Mouse (Mus musculus) urinary bladder, postnatal 36 days (tissue): Measurements from ENCODE around the gene Hira.
"Not testable (repeated sequence)": the region's sequence is repeated elsewhere in the genome, so short reads cannot be mapped to it uniquely, and the experiment has no call there.

ENCODE experiments used
- DNase-seq, 2 experiments: peaks; one replicate each; pipeline ENCODE4 v3.0.0; 2022; ENCODE audit warnings: low spot score in 2 of 2, mixed read lengths in 1 of 2

The Hira gene

DNA sequence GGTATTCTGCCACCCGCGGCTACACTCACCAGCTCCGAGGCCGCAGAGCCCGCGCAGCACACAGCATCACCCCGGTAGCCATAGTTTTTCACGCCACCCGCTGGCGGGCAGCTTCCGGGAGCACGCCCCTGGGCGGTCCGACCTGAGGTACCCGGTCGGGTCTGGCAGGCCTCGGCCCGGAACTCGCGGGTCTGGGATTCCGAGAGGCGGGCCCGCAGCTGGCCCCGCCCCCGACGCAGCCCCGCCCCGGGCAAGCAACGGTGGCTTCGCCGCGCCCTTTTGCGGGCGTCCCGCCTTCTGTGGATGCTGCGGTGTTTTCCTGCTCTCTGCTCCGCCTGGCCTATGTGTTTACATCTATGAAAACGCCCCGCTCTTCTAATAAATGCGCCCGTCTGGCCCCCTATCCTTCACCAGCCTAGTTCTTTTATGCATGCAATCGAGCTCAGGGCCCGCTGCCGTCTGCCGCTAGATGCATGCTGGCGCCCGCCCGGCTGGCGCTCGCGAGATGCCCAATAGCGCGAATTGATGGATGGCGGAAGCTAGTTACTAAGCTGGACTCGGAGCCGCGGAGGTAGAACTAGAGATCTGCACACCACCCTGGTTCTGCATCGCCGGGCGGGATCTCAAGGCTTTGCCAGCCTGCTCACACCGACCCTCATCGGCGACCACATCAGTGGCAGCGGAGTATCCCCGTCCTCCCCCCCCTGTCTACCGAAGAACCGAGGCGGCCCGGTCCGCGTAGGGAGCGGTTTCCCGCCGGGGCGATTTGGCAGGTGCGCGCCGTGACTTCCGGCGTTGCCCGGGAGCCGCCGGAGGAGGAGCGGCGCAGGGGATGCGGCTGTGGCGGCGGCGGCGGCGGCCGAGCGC, at the start of gene Hira, which contains the start of gene Mrpl40:
Gene Hira (plus strand): TSS at position 596 of the 867 bp plus-strand sequence.
Gene Mrpl40 (minus strand): TSS at position 421 of the 867 bp plus-strand sequence.
- DNase-seq = peak; percentile 95

DNA sequence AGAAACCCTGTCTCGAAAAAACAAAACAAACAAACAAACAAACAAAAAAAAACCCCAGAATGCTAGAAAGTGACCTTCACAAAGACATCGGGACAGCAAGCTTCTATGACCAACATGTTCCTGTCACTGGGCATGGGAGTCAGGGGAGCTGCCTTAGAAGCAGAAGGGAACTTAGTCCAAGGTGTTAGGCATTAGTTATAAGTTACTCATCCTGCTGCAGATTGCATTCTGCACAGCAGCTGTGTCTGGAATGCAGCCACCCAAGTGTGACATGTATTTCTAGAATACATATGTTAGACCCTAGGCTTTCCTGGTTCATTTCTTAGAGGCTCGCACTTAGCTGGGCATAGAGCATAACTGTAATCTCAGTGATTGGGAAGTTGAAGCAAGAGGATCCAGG, 48.2 kb upstream of the Hira start:
- DNase-seq = no peak

DNA sequence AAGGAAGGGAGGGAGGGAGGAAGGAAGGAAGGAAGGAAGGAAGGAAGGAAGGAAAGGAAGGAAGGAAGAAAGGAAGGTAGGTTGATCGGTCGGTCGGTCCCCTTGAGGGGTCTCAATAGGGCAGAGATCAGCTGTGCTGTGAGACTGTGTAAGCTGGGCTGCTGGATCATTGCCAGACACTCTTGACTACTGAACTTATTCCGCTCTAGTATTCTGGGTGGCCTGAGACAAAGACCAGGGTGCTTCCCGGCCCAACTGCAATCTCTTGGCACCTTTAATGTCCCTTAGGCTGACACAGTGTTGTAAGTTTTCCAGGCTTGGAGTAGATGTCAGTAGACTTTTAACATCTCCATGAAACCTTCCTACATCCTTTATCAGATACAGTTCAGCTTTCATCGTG, 47.7 kb upstream of the Hira start:
- no peak for DNase-seq

DNA sequence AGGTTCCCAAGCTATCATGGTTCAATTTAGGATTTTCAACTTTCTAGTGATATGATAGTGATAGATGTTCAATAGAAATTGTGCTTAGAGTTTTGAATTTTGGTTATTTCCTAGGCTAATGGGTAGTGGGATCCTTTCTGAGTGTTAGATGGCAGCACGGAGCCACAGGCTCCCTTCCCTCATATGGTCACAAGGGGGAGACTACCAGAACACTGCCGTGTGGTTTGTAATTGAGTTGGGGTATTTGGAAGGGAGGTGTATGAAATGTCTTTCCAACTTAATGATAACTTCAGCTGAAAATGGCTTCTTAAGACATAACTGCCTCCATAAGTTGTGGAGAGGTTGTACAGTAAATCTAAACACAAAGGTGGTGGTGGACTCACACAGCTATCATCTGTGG, 43.4 kb upstream of the Hira start:
- DNase-seq = no peak

DNA sequence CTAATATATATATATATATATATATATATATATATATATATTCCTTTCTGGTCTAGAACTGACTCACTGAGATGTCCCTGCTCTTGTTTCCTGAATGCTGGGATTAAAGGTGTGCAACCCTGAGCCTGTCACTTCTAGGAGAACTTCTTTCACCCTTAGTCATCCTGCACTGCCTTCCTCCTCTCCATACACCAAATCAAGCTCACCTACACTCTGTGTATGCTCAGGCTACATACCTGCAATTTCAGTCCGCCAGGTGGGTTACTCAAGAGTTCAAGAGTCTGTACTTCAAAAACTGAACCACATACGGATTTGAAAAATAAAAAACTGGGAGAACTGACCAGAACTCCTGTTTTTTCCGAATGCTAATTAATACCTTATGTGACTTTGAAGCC, 40.8 kb upstream of the Hira start:
- DNase-seq = no peak

DNA sequence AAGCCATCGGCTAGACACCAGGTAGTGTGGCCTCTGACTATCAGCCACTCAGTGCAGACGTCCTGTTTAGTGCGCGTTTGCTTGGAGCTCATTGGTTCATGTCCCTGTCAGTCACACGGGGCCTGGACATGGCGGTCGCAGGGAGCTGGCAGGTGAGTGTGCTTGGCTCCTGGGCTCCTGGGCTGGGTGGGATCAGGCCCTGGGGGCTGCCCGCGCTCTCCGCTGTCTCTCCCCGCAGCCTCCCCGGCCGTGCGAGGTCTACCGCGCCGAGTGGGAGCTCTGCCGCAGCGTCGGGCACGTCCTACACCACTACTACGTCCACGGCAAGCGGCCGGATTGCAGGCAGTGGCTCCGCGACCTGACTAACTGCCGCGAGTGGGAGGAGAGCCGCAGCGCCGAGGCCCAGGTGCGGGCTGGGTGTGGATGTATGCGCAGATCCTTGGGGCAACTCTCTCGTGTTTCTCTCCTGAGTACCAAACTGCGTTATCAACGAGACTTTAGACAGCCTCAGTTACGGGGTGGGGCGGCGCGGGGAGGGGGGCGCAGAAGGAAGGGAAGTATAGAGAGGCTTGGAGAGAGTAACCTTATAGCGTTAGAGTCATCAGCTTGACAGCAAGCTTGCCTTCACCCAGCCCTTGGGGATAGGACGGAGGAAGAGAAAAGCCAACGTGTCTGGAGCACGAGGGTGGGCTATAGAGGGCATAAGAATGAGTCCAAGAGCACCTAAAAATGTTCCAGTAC, 40.2 kb upstream of the Hira start, which contains the start of the genes 2510002D24Rik and Gm28539:
Gene 2510002D24Rik (plus strand): TSS at position 111 of the 741 bp plus-strand sequence.
Gene Gm28539 (plus strand): TSS at position 117 of the 741 bp plus-strand sequence.
- peak; percentile 93 to 96 for DNase-seq

DNA sequence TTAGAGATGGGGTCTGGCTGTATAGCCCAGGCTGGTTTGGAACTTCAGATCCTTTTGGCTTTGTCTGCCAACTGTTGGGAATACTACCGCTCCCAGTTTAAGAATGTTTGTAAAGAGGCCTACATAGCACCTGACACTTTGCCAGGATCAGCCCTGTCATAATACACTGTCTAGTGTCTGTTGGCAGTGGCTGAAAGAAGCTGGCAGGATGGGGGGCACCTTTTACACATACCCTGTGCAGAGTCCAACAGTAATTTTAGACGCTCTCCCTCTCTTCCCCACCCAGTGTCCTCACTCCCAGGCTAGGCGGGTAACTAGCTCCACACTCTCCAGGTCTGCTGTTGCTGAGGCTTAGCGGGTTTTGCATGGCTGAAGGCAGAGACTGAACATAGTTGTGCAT, 38.5 kb upstream of the Hira start:
- no peak for DNase-seq

DNA sequence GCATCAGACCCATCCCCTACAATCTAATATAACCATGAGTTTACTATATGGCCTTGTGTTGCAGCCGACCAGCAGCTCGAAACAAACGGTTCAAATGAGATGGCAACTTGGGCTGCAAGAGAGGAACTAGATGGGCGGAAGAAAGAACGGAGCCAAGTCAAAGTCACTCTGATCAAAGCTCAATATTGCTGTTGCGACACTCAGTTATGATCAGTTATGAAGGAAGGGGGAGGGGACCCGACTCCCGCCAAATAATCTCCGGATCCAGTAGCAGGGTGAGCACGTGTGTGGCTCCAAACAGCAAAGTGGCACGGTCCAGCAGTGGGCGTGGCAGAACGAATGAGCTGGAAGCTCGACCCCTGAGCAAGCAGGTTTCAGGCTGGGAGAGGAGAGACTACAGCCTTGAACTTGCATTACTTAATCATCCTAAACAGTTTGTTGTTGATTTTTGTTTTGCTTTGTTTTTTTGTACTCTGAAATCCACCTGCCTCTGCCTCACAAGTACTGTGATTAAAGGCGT, 30.5 kb upstream of the Hira start:
- DNase-seq = no peak

DNA sequence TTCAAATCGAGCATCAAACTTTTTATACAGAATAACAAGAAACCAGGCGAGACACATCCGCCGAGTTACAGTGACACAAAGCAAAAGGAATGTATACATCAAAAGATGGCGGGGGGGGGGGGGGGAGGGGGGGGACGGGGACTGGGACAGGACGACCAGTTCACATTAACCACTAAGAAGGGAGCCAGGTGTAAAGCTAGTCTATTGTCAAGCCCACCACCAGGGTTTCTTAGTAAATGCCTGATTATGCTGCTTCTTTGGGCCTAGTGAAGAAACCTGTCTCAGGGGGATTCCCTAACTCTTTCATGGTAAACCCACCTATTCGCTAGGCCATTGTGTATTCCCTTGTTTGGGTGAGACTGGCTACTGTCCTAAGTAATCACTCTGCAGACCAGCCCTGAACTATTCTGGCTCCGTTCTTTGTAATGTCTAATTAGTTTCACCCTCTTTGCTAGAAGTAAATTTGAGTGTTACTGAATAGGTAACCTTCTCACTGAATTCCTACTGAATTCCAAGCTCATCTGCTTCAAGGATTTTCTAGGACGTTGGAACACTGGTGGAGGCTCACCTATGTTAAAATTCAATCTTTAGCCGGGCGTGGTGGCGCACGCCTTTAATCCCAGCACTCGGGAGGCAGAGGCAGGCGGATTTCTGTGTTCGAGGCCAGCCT, 27.2 kb upstream of the Hira start:
- DNase-seq = not testable (repeated sequence)

DNA sequence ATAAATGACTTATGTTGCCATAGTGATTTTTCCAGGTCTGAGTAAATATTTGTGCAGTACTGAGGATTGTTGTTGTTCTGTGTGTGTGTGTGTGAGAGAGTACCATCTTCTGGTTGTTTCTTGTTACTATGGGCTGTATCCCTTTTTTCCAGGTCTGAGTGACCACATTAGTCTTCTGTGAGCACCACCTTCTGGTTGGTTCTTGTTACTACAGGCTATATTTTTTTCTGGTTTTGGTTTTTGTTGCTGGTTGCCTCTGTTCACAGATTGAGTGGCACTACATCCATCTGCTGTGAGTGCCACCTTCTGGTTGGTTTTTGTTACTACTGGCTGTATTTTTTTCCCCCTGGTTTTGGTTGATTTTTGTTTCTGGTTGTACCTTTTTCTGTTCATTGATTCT, 18.3 kb upstream of the Hira start:
- no peak for DNase-seq

DNA sequence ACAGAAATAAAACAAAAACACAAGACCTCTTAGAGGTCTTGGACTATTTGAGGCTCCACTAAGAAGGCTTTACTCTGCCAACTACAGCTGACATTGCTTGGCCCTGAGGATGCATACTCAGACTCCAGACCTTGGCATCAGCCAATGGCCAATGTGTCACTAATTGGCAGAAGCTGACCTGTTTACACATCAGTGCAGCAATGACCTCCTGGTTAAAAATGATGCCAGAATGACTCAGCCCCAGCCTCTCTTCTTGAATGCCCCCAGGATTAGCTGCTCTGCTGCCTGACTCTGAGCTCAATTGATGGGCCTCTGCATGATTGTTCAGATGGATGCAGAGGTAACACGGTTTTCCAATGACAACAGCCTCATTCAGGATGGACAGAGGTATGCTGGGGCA, 16.7 kb upstream of the Hira start:
- peak in 1 of 2 experiments; percentile 15 for DNase-seq

DNA sequence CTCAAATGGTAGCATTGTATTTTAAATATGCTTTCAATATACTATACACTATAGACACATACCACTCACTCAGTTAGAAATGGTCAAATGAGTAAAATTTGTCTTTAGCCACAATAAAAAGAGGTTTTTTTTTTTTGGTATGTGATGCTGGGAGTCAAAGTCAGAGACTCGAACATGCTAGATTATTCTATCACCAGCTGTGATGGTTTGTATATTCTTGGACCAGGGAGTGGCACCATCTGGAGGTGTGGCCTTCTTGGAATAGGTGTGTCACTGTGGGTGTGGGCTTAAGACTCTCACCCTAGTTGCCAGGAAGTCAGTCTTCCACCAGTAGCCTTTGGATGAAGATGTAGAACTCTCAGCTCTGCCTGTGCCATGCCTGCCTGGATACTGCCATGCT, 6.3 kb upstream of the Hira start:
- DNase-seq = not testable (repeated sequence)

DNA sequence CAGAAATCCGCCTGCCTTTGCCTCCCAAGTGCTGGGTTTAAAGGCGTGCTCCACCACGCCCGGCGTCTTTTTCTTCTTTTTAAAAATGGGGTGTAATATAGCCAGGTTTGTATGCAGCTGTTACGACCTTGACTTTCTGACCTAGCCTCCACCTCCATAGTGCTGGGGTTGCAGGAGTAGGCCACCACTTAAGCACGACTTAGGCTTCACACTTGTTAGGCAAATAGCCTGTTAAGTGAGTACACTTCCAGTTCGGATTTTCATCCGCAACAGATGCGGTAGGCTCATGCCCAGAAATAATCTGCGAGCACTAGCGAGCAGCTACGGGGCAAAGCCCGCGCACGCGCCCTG, 771 bp upstream of the Hira start:
- DNase-seq = no peak

DNA sequence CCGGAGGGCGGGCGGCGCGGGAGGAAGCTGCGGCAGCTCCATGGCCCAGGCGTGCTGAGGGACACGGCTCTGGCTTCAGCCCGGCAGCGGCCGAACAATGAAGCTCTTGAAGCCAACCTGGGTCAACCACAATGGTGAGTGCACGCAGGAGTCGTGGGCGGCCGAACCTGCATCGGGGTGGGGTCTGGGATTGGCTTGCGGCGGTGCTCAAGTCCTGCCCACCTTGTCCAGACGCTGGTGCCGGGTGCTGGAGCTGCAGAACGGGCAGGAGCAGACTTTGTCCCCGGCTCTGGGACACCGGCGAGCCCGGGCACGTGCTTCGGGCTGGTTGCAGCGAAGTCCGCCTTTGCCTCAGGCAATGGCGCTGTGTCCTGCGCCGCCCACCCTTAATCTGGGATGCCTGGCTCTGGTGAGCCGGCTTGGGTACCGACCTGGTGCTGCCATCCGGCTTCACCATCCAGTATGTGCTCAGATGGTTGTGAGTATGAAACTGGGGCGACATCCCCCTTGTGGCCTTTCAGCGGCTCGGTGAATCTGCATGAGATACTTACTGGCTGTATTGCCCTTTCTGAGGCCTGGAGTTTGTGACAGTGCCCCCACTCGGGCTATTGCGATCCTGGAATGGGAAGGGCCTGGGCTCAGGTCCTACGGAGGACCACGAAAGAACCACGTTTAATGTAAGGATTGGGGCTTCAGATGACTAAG, 701 bp downstream of the Hira start:
- peak; percentile 38 to 41 for DNase-seq

DNA sequence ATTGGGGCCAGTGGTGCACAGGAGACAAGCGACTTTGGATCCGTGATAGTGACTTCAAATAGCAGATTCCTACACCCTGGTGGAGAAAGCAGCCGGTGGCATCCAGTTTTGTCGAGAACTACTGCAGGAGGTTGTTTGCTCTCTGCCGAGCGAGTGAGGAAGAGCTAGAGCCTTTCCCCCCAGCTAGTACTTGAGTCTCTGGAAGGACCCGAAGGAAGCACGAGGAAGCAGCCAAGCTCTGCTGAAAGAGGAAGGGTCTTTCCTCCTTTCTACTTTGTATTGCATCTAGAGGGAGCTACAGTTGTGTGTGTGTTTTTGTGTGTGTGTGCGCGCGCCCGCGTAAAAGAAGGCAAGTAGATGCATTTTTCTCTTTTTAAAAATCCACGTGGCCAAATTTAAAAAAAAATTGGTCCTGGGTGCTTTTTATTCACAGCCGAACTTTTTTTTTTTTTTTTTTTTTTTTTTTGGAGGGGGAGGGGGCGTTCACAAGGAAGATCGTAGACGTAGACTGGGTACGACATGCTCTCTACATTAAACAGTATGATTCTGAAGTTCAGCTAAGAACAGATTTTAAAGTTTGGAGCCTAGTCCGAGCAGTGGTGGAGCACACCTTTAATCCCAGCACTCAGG, 1.4 kb downstream of the Hira start:
- no peak for DNase-seq

DNA sequence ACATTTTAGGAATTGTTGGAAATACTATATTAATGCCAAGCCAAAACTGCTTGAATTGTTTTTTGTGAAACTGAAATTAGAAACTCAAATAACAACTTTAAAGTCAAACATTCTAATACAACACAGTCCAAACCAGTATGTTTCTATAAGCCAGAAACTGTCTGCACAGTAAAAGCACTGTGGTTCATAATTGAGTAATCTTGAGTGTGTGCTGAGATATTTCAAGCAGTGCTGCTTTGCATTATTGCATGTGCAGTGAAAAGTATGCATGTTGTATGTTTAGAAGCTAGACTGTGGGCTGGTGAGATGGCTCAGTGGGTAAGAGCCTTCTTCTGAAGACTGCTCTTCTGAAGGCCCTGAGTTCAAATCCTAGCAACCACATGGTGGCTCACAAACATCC, 7.2 kb downstream of the Hira start:
- DNase-seq = no peak

DNA sequence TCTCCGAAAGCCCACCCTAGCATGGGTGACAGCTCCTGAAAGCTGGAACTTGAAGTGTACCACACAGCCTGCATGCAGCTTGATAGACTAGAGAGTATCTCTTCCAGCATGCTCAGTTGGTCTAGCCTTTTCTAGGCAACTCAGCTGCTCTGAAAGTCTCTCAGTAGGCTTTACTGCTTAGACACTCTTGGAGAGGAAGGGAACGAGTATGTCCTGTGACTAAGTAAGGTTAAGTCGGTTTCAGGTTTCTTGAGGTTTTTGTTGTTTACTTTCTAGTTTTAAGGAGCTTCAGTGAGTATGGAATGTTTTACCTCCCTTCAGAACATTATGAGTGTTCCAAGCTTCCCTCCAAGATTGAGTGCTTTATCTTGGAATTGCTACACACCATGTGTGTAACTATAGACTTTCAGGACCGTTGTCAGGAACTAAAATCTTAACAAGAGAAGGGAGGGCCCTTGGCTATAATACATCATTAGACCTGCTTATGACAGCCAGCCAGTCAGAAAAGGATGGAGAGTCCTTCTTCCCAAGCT, 17.1 kb downstream of the Hira start:
- DNase-seq = no peak

DNA sequence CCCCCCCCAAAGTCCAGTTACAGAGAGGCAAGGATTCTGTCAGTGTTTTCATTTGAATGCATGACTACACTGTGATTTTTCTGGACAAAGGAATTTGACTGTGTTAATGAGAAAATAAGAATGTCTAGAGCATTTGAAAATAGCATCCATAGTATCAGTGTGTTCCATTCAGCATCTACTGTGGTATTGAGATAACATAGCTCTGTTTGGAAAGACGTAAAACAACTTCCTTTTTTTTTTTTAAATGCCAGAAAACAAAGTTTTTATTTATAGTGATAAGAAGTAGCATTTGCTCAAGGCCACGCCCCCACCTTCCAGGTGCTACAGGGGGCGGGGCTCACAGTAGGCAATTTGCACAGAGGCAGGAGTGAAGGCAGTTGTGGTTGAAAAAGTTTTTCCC, 18.4 kb downstream of the Hira start:
- no peak for DNase-seq

DNA sequence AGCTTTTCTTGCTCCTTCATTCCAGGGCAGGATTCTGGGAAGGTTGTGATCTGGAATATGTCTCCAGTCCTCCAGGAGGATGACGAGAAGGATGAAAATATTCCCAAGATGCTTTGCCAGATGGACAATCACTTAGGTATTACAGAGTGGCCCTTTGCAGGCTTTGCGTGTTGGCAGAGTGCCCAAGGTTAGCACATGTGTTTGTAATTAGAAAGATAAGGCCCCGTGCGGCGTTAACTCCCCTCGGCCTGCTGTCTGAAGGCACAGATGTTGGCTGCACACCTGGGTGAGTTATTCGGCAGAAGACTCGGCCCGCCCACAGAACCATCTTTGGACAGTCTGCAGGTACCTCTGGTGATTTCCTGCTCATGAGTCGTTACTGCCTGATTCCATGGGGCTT, 19.6 kb downstream of the Hira start:
- no peak for DNase-seq

DNA sequence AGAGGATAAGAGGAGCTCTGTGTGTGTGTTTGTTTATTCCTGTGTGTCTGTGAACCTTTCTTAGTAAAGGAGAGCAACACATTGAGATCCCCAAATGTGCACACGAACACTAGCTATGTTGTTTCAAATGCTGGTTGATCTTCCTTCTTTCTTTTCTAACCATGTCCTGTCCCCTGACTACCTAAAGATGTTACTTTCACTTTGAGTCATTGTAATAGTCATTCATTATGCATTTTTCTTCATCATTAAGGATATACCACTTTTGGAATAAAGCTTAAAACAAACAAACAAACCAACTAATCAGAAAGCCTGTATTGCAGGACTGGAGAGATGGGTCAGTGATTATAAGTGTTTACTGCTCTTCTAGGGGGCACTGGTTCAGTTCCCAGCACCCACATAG, 28.8 kb downstream of the Hira start:
- no peak for DNase-seq

DNA sequence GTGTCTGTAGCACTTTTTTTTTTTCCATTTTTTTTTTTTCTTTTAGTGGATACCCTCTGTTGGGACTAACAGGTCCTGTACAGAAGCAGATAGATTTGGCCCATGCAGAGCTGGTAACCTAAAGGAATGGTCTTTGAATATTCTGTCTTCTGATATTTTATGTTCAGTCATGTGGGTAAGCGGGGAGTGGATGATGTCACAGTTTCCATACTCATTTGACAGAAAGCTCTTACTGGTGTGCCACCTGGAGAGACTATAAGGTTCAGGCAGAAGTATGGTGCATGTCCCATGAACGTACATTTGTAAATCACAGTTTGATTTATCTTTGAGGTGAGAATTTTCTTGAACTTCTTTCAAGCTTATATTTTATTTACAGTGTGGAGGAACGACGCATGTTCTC, 39.2 kb downstream of the Hira start:
- DNase-seq = no peak
